Mouse (Mus musculus): ENCODE measurements around the gene Sec23b.
A peak's percentile ranks its signal among the peaks of the same experiment; 100 is the strongest.

Gene Sec23b

GRCm38 (mm10) chr2:144599831-144600687 is 44.0 kb downstream of the Sec23b start, which contains the start of gene Dtd1:
Gene Dtd1 (plus strand): TSS chr2:144599897.
- peak; percentile 32 to 74 for DNase-seq (ENCODE audit: low read depth in 1 of 2, low spot score in 2 of 2)

DNA sequence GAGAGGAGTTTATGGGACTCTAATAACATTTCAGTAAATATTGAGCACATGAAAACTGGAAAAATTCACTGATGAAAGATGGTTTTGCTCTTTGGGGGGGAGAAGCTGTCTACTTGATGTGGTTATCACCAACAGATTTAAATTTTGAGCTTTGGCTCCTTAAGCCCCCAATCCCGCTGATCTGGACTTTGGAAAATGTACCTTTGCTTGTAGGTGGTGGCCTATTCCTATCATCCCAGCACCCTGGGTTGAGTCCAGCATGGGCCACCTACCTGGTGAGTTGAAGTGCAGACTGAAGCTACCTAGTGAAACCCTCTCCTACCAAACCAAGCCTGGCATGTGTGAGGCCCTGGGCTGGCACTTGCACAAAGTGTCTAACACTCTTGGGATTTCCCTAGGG is 45.5 kb downstream of the Sec23b start:
- no peak for DNase-seq (ENCODE audit: low read depth in 1 of 2, low spot score in 2 of 2)

DNA sequence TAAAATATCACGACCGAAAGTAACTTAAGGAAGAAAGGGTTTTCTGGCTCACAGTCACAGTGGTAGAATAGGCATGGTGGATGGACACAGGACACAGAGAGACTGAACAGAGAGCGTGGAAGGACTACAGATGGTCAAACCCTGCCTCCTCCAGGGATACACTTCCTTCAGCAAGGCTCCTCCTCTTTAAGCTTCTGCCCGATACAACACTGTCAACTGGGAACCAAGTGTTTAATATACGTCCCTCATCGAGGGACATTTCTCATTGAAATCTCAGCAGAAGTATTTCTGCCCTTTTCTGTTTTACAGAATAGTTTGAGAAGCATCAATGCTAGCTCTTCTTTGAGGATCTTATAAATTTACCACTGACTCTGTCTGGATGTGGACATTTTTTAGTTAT is 57.9 kb downstream of the Sec23b start:
- no peak for DNase-seq (ENCODE audit: low read depth in 1 of 2, low spot score in 2 of 2)

GRCm38 (mm10) chr2:144617074-144617874 is 61.2 kb downstream of the Sec23b start:
- DNase-seq (ENCODE audit: low read depth in 1 of 2, low spot score in 2 of 2) = no peak

- no peak for DNase-seq (ENCODE audit: low read depth in 1 of 2, low spot score in 2 of 2)
These were observed 65.5 kb downstream of the Sec23b start for GRCm38 (mm10) chr2:144621491-144621890.

- DNase-seq (ENCODE audit: low read depth in 1 of 2, low spot score in 2 of 2) = no peak
These were observed 77.5 kb downstream of the Sec23b start for GRCm38 (mm10) chr2:144633551-144633950.

GRCm38 (mm10) chr2:144634231-144634630 is 78.2 kb downstream of the Sec23b start:
- no peak for DNase-seq (ENCODE audit: low read depth in 1 of 2, low spot score in 2 of 2)

DNA sequence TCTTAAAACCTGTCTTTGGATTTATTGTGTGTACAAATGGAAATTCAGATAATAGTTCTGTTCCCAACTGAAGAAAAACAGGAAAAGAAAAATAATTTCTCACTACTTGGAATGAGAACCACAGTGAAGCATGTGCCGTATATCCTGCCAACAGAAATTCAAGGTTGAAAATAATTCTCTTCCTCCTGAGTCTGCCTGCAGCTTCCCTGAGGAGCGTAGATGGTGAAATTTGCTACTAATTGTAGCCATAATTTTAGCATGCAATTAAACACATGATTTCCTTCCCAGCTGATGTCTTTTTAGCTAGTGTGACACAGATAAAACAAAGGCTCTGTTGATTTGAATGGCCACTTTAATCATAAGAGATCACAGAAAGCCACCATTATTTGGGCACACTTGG is 78.7 kb downstream of the Sec23b start:
- no peak for DNase-seq (ENCODE audit: low read depth in 1 of 2, low spot score in 2 of 2)

DNA sequence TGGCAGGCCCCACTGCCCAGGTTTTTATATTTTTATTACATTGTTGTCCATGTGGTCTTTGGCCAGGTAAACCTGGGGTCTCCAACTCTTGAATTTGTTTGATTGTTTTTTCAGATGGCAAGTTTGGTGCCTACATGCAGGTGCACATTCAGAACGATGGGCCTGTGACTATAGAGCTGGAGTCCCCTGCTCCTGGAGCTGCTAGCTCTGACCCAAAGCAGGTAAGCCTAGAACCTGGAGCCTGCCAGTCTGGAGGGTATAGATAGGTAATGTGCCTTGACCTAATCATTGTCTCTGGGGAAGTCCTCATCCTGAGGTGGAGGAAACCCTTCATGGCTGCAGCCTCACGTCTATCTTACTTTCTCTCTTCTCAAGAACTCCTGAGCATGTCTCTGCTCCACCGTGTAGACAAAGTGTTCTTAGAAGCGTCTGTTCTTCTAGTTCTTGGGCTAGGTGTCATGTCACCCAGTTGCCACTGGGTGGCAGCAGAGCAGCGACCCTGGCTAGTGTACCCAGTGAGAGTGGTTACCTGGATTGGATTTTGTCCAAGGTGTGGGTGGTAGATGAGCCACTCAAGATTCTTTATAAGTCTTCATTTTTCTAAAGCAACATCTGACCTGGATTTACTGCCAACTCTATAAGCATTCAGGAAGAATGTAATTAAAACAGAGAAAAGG is 79.8 kb downstream of the Sec23b start:
- peak in 1 of 2 experiments; percentile 35 for DNase-seq (ENCODE audit: low read depth in 1 of 2, low spot score in 2 of 2)

DNA sequence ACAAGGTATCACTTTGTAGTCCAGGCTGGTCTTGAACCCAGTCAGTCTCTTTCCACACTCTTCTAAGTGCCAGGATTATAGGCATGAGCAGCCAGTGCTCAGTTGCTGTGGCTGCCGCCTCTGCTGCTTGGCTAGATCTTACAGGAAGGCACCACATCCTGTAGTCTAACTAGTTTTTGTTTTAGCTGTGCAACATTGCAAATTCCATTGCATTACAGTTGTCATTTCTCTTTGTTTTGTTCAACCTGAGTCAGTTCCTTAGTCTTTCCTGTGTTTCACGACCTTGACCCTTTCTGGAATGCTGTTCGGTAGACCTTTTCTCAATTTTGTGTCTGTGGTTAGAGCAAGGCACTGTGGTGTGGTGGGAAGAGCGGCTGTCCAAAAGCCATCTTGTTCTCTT is 81.2 kb downstream of the Sec23b start:
- no peak for DNase-seq (ENCODE audit: low read depth in 1 of 2, low spot score in 2 of 2)

DNA sequence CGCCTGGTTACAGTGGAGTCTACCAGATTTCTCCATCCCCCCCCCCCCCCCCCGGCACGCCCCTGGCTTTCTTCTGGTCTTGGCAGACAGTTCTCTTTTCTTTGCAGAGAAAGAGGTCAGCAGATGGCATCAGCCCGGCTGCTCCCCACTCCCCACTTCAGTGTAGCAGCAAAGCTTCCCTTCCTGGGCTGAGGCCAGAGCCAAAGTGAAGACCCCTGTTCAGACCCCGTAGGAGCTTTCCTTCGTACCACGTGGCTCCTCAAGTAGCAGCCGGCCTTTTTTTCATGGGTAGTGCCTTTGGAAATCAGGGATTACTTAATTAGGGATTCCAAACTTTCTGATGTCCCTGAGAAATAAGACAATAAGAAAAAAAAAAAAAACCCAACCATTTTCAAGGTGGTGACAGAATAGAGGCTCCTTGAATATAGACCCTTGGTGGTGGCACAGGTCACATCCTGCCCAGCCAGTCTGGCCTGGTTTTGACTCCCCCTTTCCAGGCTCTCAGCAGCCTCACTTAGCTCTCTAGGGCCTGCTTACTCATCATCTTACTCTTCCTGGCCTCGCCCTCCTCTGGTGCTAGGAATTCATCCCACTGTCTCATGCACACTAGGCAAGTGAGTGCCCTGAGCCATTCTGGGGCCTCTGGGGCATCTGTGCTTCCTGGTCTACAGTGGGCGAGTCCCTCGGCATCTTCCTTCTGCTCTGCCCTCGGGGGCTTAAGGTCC is 81.8 kb downstream of the Sec23b start:
- no peak for DNase-seq (ENCODE audit: low read depth in 1 of 2, low spot score in 2 of 2)

- no peak for DNase-seq (ENCODE audit: low read depth in 1 of 2, low spot score in 2 of 2)
These were observed 82.7 kb downstream of the Sec23b start for GRCm38 (mm10) chr2:144638719-144639118.

GRCm38 (mm10) chr2:144640101-144640500 is 84.1 kb downstream of the Sec23b start:
- no peak for DNase-seq (ENCODE audit: low read depth in 1 of 2, low spot score in 2 of 2)

All from monocyte, adult 2 months (primary cell).